ENCODE assay signal across 16 mouse cellular contexts in the genomic region with DNA sequence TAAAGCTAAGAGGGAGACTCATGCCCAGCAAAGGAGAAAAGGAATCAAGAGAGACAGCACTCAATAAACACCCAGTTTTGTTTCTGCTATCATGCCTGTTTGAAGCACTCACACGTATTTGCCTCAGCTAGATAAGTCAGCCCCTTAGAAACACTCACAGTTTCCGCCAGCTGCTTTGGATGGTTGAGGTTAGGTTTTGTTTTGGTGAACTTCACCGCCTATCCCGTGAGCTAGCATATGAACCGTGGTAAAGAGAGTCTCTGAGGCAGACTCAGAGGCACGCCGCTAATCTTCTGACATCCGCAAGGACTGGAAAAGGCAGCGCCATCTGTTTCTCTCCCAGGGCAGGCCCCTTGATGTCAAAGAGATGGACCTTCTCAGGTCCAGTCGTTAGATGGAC.
"Had no signal": no experiment of that assay in that cellular context is flagged by ENCODE, and none has a peak within 500 bp of the region (broad histone marks: within the 10 kb centered on the region; RNA-seq: fewer than 3 reads in every experiment).

No protein-coding gene starts in this region.

- H3K4me1 ChIP-seq: kidney, embryonic 15.5 days; midbrain, embryonic 15.5 days had no signal

- H3K4me2 ChIP-seq: kidney, embryonic 15.5 days; limb, embryonic 13.5 days; midbrain, embryonic 11.5 days; midbrain, embryonic 15.5 days; neural tube, embryonic 13.5 days had no signal

- DNase-seq: kidney, adult 2 months; kidney, postnatal 14 days; lung, adult 18-20 months; lung, postnatal 4 days; retina, postnatal 1 day; right cerebral cortex, postnatal 4 days; thymus, adult 18-20 months; thymus, postnatal 14 days had no signal

- H3K36me3 ChIP-seq: kidney, embryonic 15.5 days; limb, embryonic 13.5 days; midbrain, embryonic 15.5 days; neural tube, embryonic 13.5 days had no signal

- H3K9ac ChIP-seq: kidney, embryonic 15.5 days; limb, embryonic 13.5 days; liver, embryonic 14.5 days; midbrain, embryonic 15.5 days; neural tube, embryonic 13.5 days had no signal

- H3K27me3 ChIP-seq: kidney, embryonic 15.5 days; midbrain, embryonic 15.5 days; neural tube, embryonic 13.5 days had no signal

- H3K27ac ChIP-seq: kidney, embryonic 15.5 days; limb, embryonic 13.5 days; liver, embryonic 14.5 days; midbrain, embryonic 15.5 days; neural tube, embryonic 13.5 days; stomach, postnatal 0 days had no signal

- H3K4me3 ChIP-seq: kidney, embryonic 15.5 days; limb, embryonic 13.5 days; megakaryocyte, embryonic 14.5 days; midbrain, embryonic 15.5 days; neural tube, embryonic 13.5 days had no signal

- H3K9me3 ChIP-seq: kidney, embryonic 15.5 days; limb, embryonic 13.5 days; megakaryocyte, embryonic 14.5 days; midbrain, embryonic 15.5 days; neural tube, embryonic 13.5 days had no signal
